Mouse (Mus musculus) stomach, embryonic 15.5 days (tissue): ENCODE results near the gene Aox2. TPM values are rescaled to one million over a fixed set of nuclear protein-coding genes. Genes with fewer than 3 reads are reported as not detected.

Experiments
- ATAC-seq: fragments of 200-750 bp; cut with Nextera tagmentation; 2 replicates; pipeline ENCODE4 v1.8.0; 2017; ENCODE audit warnings: low read depth, moderate number of reproducible peaks, moderate TSS enrichment; ENCODE audit not compliant: insufficient read depth, low FRiP score
- H3K27ac ChIP-seq: fragments of 300-500 bp; sonication (generic); 2 replicates; pipeline ENCODE4 v1.5.1; 2015; ENCODE audit warnings: mild to moderate bottlenecking, inconsistent platforms
- H3K27me3 ChIP-seq: fragments of 300-500 bp; sonication (generic); replicated peaks from 2 replicates; pipeline ENCODE4 v1.6.1; 2015; ENCODE audit warnings: inconsistent platforms
- H3K36me3 ChIP-seq: fragments of 300-500 bp; sonication (generic); 2 replicates; pipeline ENCODE4 v1.6.1; 2015; ENCODE audit warnings: inconsistent platforms
- H3K4me1 ChIP-seq: fragments of 300-500 bp; sonication (generic); 2 replicates; pipeline ENCODE4 v1.6.1; 2015; ENCODE audit warnings: inconsistent platforms
- H3K4me2 ChIP-seq: fragments of 300-500 bp; sonication (generic); 2 replicates; pipeline ENCODE4 v1.6.1; 2015; ENCODE audit warnings: mild to moderate bottlenecking, inconsistent platforms
- H3K4me3 ChIP-seq: fragments of 300-500 bp; sonication (generic); replicated peaks from 2 replicates; pipeline ENCODE4 v1.5.1; 2015; ENCODE audit warnings: inconsistent platforms
- H3K9ac ChIP-seq: fragments of 300-500 bp; sonication (generic); 2 replicates; pipeline ENCODE4 v1.6.1; 2015; ENCODE audit warnings: inconsistent platforms
- H3K9me3 ChIP-seq: fragments of 300-500 bp; sonication (generic); 2 replicates; pipeline ENCODE4 v1.6.1; 2016; ENCODE audit warnings: inconsistent platforms
- WGBS: fragments of 180-500 bp; shearing (Covaris S2); methylation state at CpG from one replicate; pipeline ENCODE4 v1.1.7; 2015; 5-methylcytosine and 5-hydroxymethylcytosine counted together
- polyA plus RNA-seq: library from polyadenylated mRNA; unstranded; fragments of >200 nt; fragmentation: Nextera tagmentation; extraction: Ambion mirVana; gene quantifications from 2 replicates; pipeline ENCODE4 v1.2.1, GENCODE M21; 2015

The Aox2 gene
- polyA plus RNA-seq, 1 experiment from 2014 or later, result 0.05 TPM

DNA sequence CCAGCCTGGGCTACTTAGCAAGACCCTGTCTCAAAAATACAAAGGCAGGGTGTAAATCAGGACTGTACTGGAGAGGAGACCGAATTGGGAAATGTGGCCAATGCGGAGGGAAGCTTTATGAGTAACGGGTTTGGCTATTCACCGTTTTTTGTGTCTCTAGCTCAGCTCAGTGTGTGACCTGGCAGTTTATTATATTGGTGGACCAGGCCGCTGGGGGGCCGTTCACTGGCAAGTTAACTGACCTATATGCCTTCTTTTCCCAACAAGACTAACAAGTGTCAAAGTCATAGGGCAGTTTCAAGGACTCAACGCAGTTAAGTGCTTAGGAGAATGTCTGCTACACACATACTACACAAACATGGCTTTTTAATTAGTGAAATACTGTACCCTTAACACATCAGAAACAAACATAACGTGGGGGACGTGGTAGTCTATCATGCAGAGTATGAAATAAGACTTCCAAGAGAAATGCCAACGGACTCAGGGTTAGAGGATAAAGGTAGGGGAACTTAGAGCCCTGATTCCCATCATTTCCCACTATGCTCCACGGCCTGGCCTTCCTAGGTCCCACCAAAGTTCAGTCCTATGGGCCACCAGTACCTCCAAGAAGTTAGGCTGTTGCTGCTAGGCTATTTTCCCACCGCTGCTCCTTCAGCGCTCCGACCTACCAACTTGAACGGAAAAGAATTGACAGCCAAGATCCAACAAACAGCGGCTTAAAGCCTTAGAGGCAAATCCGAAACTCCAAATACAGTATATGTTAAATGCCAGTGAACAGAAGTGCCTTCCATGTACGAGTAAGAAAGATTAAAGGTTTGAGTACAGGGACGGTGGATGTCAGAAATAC is 113.5 kb downstream of the Aox2 start:
- Histone ChIP-seq H3K9ac (peak overlapping the region; percentile 97; the same call in 1 of the 2 replicates), H3K4me1 (no peaks in the 10 kb centered on the region; the same call in 1 of the 2 replicates), H3K36me3 (peaks cover 18% of the 10 kb centered on the region), H3K4me3 (peak overlapping the region; percentile 95), H3K27me3 (no peaks in the 10 kb centered on the region), H3K27ac (peak overlapping the region; percentile 98), H3K4me2 (peak overlapping the region; percentile 61), H3K9me3 (no peaks in the 10 kb centered on the region)
- WGBS, result 43% methylated on average over 19 of the region's 19 CpGs
- ATAC-seq, result no peak

DNA sequence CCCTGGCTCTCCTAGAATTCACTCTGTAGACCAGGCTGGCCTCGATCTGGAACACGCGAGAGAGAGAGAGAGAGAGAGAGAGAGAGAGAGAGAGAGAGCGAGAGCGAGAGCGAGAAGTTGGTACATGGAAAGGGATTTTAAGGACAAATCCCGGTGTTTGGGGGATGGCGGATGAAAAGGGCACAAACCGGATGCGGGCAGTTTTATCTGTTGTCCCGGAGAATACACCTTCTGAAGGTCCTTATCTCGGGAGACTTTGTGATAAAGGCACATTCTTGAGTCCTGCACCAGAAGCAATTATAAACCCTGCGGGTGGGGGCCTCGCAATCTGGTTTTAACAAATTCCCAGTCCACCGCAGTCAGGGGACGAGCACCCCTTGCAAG is 114.1 kb downstream of the Aox2 start:
- H3K4me2 ChIP-seq, result peak overlapping the region; percentile 61
- ATAC-seq, result no peak
- peaks cover 23% of the 10 kb centered on the region for H3K36me3 ChIP-seq
- H3K4me3 ChIP-seq, result peak overlapping the region; percentile 95
- WGBS, result 0% methylated on average over 16 of the region's 16 CpGs
- no peaks in the 10 kb centered on the region for H3K27me3 ChIP-seq
- H3K9me3 ChIP-seq, result no peaks in the 10 kb centered on the region
- H3K27ac ChIP-seq, result peak overlapping the region; percentile 98
- peak overlapping the region; percentile 97 for H3K9ac ChIP-seq
- no peaks in the 10 kb centered on the region; the same call in 1 of the 2 replicates for H3K4me1 ChIP-seq

DNA sequence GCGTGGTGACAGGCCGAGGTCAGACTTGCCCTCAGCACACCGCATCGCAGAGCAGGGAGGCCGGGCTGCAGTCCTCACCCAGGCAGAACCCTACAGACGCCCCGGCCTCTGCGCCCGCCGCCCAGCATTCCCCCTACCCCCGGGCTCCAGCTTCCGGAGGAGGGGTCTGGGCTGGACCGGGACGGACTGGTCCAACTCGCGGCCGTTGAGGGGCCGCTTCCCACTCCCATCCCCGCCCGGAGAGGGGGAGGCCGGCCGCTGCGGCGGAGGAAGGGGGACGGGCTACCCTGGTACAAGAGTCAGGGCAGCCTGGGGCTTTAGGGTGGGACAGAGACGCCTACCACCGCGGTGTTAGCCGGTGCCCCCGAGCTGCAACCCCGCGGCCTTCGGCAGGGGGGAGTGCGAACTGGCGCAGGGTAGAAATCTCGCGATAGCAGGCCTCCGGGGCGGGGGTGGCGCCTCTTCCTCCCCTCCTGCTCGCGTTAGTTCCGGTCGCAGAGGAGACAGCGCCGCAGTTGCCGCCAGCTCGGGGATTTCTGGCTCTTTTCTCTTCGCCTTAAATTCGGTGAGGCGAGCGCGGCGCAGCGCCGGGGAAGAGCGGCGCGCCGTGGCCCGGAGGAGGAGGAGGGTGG is 114.6 kb downstream of the Aox2 start, which contains the start of gene Bzw1:
Gene Bzw1, plus strand, starts transcription at position 247 of the 632 bp plus-strand sequence.
- H3K36me3 ChIP-seq, result peaks cover 27% of the 10 kb centered on the region
- ATAC-seq, result peak; percentile 97
- H3K9ac ChIP-seq, result peak within 1 kb of the TSS; percentile 97
- no peaks in the 10 kb centered on the region for H3K9me3 ChIP-seq
- H3K27me3 ChIP-seq, result no peaks in the 10 kb centered on the region
- peak within 1 kb of the TSS; percentile 95 for H3K4me3 ChIP-seq
- WGBS, result under 1% methylated on average over 46 of the region's 61 CpGs
- peak within 1 kb of the TSS; percentile 98 for H3K27ac ChIP-seq
- peak within 1 kb of the TSS; percentile 61 for H3K4me2 ChIP-seq
- H3K4me1 ChIP-seq, result no peaks in the 10 kb centered on the region; the same call in 1 of the 2 replicates

DNA sequence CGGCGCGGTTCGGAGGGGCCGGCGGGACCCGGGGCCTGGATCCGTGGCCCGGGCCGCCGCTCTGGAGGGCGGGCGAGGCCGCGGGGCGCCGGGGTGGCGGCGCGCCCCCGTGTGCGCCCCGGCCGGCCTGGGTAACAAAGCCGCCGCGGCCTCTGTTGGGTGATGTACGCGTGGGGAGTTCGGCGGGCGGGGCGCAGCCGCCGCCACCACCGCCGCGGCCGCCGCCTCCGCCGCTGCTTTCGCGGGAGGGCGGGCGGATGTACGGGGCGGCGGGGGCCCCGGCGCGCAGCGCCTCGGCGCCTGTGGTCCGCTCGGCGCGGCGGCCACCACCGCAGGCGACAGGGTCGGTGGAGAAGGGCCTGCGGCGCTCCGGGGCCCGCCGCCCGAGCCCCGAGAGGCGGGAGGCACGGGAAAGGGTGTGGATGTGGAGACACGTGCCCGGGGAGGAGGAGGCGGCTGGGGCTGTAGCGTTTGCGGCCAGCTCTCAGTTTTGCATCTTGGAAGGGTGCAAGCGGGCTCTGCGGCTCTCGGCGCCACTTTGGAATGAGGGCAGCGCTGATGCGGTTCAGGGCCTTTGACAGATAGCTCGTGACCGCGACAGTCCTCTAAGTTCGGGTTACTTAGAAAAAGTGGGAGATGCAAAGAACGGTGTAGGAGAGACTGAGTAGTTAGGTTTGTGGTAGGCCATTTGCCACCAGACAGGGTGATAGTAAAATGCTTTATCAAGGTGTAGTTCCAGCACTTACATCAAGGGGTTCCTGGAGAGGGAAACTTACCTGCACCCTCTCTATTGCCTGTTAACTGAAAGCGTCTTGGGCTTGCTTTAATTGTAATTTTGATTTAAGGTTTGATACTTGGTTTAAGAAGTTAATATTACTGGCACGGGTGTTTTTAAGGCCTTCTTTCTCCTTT is 115.4 kb downstream of the Aox2 start:
- Histone ChIP-seq H3K36me3 (peaks cover 34% of the 10 kb centered on the region), H3K27me3 (no peaks in the 10 kb centered on the region), H3K27ac (peak overlapping the region; percentile 98), H3K9me3 (no peaks in the 10 kb centered on the region), H3K4me1 (no peaks in the 10 kb centered on the region; the same call in 1 of the 2 replicates), H3K9ac (peak overlapping the region; percentile 97), H3K4me3 (peak overlapping the region; percentile 95), H3K4me2 (peak overlapping the region; percentile 61)
- whole genome bisulfite sequencing, result under 1% methylated on average over 72 of the region's 90 CpGs
- ATAC-seq, result peak; percentile 42

DNA sequence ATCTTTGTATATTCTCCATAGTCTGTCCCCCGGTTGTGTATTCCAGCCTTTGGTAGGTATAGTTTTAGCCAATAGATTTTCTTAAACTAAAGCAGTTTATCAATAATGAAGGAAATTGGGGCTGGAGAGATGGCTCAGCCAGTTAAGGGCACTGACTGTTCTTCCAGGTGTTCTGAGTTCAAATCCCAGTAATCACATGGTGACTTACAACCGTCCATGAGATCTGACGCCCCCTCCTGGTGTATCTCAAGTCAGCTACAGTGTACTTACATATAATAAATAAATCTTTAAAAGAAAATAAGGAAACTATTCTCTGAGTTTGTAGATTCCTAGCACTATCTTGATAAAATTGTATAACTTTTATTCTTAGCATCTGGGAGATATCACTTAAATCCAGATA is 117.2 kb downstream of the Aox2 start:
- Histone ChIP-seq H3K36me3 (peaks cover 42% of the 10 kb centered on the region), H3K4me2 (no peak overlapping the region), H3K9me3 (no peaks in the 10 kb centered on the region), H3K4me3 (no peak overlapping the region), H3K9ac (no peak overlapping the region), H3K27ac (no peak overlapping the region), H3K27me3 (no peaks in the 10 kb centered on the region), H3K4me1 (no peaks in the 10 kb centered on the region; the same call in 1 of the 2 replicates)
- 91% methylated on average over 3 of the region's 3 CpGs for WGBS
- no peak for ATAC-seq

DNA sequence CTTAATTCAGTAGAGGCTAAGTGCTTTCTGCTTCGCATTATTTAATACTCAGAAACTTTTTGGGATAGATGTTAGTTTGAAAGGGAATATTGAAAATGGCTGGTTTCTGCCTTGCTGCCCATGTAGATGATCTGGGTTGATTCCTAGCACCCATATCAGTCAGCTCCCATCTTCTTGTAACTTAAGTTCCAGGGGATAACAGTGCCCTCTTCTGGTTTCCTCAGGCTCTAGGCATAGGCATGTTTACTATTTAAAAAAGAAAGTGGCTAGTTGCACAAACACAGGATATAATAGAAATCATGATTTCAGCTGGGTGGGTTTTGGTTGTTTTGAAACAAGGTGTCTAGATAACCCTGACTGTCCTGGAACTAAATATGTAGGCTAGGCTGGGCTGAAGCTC is 118.1 kb downstream of the Aox2 start:
- H3K27me3 ChIP-seq, result no peaks in the 10 kb centered on the region
- no peak overlapping the region for H3K9ac ChIP-seq
- H3K36me3 ChIP-seq, result peaks cover 50% of the 10 kb centered on the region
- 88% methylated on average over 1 of the region's 1 CpGs for WGBS
- no peak overlapping the region for H3K4me2 ChIP-seq
- H3K27ac ChIP-seq, result no peak overlapping the region
- no peak overlapping the region for H3K4me3 ChIP-seq
- no peak for ATAC-seq
- no peaks in the 10 kb centered on the region; the same call in 1 of the 2 replicates for H3K4me1 ChIP-seq
- no peaks in the 10 kb centered on the region for H3K9me3 ChIP-seq

DNA sequence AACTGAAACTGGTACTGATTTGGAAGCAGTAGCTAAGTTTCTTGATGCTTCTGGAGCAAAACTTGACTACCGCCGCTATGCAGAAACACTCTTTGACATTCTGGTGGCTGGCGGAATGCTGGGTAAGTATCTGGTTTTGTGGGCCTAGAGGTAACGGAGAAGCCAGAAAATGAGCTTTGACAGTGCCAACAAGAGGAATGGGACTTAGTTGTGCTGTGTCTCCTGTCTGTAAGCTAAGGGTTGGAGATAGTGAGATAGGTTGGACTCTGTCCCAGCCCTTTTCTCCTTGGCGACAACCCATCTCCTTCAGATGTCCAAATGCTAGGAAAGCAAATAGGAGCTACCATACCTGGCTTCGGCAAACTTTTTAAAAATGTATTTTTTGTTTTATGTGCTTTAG is 119.6 kb downstream of the Aox2 start:
- Histone ChIP-seq H3K36me3 (peaks cover 62% of the 10 kb centered on the region), H3K4me2 (no peak overlapping the region), H3K27ac (no peak overlapping the region), H3K27me3 (no peaks in the 10 kb centered on the region), H3K4me3 (no peak overlapping the region), H3K4me1 (no peaks in the 10 kb centered on the region), H3K9ac (no peak overlapping the region), H3K9me3 (no peaks in the 10 kb centered on the region)
- 95% methylated on average over 6 of the region's 6 CpGs for WGBS
- ATAC-seq, result no peak

DNA sequence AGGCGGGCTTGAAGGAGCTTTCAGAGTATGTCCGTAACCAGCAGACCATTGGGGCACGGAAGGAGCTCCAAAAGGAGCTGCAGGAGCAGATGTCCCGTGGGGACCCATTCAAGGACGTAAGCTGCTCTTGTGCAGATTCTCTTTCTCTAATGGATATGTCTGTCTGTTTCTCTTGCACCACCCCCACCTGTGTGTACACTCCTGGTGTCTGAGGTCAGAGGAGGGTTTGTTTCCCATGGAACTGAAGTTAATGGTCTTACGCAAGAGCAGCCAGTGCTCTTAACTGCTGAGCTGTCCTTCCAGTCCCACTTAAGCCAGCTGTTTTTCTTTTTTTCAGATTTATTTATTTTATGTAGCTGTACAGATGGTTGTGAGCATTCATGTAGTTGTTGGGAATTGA is 123.3 kb downstream of the Aox2 start:
- Histone ChIP-seq H3K27ac (no peak overlapping the region), H3K9me3 (no peaks in the 10 kb centered on the region), H3K4me2 (no peak overlapping the region), H3K27me3 (no peaks in the 10 kb centered on the region), H3K4me3 (no peak overlapping the region), H3K36me3 (peaks cover 61% of the 10 kb centered on the region), H3K4me1 (no peaks in the 10 kb centered on the region), H3K9ac (no peak overlapping the region)
- 86% methylated on average over 6 of the region's 6 CpGs for WGBS
- ATAC-seq, result no peak

DNA sequence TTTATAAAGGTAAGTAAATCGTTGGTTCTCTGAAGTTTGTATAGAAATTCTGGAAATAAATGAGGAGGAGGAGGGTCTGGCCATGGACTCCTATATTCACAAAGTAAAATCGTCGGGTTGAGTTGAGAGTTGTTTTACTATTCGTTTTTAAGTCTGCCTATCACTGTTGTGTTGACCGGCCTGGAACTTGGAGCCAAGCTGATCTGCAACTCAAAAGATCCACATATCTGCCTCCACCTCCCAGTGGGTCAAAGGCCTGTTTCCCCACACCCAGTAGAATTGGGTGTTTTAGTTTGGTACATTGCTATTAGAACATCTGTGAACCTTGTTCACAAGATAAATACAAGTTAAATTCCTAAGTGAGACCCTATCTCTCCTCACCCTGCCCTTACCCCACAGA is 125.6 kb downstream of the Aox2 start:
- no peak for ATAC-seq
- 93% methylated on average over 5 of the region's 5 CpGs for WGBS
- peaks cover 43% of the 10 kb centered on the region for H3K36me3 ChIP-seq
- H3K4me1 ChIP-seq, result no peaks in the 10 kb centered on the region
- H3K27me3 ChIP-seq, result no peaks in the 10 kb centered on the region
- H3K4me3 ChIP-seq, result no peak overlapping the region
- no peak overlapping the region for H3K27ac ChIP-seq
- H3K9me3 ChIP-seq, result no peaks in the 10 kb centered on the region
- no peak overlapping the region for H3K4me2 ChIP-seq
- H3K9ac ChIP-seq, result no peak overlapping the region

DNA sequence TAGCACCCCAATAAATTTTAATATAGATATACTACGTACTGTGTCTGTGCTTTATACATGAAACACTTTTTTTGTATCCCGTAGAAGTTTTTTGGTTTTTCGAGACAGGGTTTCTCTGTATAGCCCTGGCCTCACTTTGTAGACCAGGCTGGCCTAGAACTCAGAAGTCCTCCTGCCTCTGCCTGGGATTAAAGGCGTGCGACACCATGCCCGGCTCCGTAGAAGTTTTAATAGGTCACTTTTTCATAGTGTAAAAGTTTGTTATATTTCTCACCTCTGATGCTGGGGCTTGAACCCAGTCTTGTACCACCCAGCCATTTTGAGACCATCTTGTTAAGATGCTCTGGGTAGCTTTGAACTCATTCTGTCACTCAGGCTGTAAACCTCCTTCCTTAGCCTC is 129.2 kb downstream of the Aox2 start:
- WGBS, result 95% methylated on average over 7 of the region's 7 CpGs
- no peak for ATAC-seq

DNA sequence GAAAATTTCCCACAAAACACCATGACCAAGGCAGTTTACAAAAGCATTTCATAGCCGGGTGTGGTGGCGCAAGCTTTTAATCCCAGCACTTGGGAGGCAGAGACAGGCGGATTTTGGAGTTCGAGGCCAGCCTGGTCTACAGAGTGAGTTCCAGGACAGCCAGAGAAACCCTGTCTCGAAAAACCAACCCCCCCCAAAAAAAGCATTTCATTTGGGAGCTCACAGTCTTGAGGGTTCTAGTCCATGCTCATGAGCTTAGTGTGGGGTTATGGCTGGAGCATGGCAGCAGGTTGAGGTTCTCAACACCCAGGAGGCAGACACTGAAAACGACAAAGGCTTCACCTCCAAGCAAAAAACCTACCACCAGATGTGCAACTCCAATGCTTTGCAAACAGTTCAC is 130.0 kb downstream of the Aox2 start:
- ATAC-seq, result no peak
- Histone ChIP-seq H3K36me3 (peaks cover 37% of the 10 kb centered on the region), H3K4me3 (no peak overlapping the region), H3K27ac (no peak overlapping the region), H3K4me2 (no peak overlapping the region), H3K4me1 (no peaks in the 10 kb centered on the region), H3K9me3 (no peaks in the 10 kb centered on the region), H3K27me3 (no peaks in the 10 kb centered on the region), H3K9ac (no peak overlapping the region)
- WGBS, result 83% methylated on average over 6 of the region's 6 CpGs

More for the DNA sequence above, 129.2 kb downstream of the Aox2 start:
- no peaks in the 10 kb centered on the region for H3K9me3 ChIP-seq
- no peak overlapping the region for H3K27ac ChIP-seq
- no peak overlapping the region for H3K4me3 ChIP-seq
- H3K27me3 ChIP-seq, result no peaks in the 10 kb centered on the region
- no peak overlapping the region for H3K4me2 ChIP-seq
- no peaks in the 10 kb centered on the region for H3K4me1 ChIP-seq
- no peak overlapping the region for H3K9ac ChIP-seq
- peaks cover 40% of the 10 kb centered on the region for H3K36me3 ChIP-seq
